Mouse (Mus musculus): Measurements from ENCODE around the gene Zc3h7b.
"Not testable (repeated sequence)": the region's sequence is repeated elsewhere in the genome, so short reads cannot be mapped to it uniquely, and the experiment has no call there.

Gene Zc3h7b

DNA sequence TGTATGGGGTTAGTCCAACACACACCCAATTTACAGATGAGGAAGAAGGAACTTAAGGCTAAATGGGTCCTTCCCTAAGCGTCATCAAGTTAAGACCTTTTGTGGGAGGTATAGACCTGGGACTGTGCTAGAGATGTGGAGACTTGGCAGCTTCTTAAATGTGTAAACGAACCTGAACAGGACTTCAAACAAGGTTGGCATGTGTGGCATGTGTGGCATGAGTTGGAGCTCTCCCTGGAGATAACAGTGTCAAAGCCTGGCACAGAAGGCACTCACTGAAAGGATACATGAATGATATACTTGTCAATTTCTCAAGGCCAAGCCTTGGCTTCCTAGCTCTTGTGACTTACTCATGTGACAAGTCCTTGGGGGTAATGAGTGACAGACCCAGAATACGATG is 5.6 kb upstream of the Zc3h7b start:
- no peak for DNase-seq (ENCODE audit: extremely low spot score)

GRCm38 (mm10) chr15:81739924-81740323 is 4.9 kb upstream of the Zc3h7b start:
- no peak for DNase-seq (ENCODE audit: extremely low spot score)

DNA sequence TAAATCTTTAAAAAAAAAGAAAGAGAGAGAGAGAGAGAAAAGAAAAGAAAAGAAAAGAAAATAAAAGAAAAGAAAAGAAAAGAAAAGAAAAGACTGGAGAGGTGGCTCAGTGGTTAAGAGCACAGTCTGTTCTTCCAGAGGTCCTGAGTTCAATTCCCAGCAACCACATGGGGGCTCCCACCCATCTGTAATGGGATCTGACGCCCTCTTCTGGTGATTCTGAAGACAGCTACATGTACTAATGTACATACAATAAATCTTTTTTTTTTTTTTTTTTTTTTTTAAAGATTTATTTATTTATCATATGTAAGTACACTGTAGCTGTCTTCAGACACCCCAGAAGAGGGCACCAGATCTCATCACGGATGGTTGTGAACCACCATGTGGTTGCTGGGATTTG is 2.5 kb upstream of the Zc3h7b start:
- not testable (repeated sequence) for DNase-seq (ENCODE audit: extremely low spot score)

DNA sequence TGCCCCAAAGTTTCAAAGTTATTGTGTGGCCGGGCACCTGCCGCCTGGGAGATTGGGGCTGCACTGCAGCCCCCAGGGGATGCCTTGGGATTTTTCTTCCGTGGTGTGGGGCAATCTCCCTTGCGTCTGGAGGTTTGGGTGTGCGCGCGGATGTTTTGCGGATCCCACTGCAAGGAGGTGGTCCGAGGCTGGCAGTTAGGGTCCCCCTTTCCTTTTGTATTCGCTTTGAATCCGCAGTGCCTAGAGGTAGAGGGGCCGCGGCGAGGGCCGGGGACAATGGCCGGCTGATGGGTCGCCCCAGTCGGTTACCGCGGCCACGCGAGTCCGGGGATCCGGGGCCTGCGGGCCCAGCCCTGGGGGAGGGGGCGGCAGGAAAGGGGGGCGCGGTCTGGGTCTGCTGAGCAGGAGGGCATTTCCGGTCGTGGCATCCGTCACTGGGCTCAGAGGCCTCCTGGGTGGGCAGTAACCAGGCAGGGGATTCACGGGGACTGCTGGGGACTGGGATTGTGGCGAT is 801 bp downstream of the Zc3h7b start:
- peak; percentile 82 for DNase-seq (ENCODE audit: extremely low spot score)

- no peak for DNase-seq (ENCODE audit: extremely low spot score)
Measured at GRCm38 (mm10) chr15:81749742-81750141, 4.9 kb downstream of the Zc3h7b start.

- DNase-seq (ENCODE audit: extremely low spot score), result no peak
Measured at GRCm38 (mm10) chr15:81753669-81754068, 8.8 kb downstream of the Zc3h7b start.

DNA sequence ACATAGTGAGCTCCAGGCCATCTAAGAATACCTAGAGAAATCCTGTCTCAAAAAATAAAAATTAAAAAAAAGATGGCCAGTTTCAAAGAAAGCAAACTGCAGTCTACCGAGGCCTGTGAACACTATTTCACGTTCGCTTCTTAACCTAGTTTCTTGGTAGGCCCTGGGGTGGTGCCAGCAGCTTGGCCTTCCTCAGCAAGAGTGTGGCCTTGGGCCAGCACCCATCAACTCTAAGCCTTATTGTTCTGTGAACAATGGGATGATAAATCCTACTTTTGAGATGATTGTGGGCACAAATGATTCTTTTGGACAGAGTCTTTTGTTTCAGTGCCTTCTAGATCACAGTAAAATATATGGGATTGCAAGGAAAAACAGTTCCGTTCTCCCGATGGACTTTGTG is 13.8 kb downstream of the Zc3h7b start:
- no peak for DNase-seq (ENCODE audit: extremely low spot score)

DNA sequence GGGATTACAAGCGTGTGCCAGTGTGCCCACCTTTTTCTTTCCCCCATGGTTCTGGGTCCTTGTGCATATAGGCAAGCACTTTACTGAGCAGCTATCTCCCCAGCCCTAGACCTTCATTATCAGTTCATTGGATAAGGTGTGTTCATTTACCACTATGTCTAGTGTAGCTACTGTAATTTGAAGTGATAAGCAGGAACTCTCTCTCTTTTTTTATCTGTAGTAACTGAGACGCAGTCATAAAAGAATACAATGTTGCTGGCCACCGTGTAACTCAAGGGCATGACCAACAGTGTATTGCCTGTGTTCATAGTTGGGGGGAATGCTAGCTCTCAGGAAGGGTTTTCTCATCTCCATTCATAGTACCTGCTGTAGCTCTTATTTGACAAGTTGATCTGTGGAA is 14.7 kb downstream of the Zc3h7b start:
- DNase-seq (ENCODE audit: extremely low spot score), result no peak

GRCm38 (mm10) chr15:81760361-81761079 is 15.7 kb downstream of the Zc3h7b start:
- DNase-seq (ENCODE audit: extremely low spot score), result no peak

GRCm38 (mm10) chr15:81761381-81761780 is 16.5 kb downstream of the Zc3h7b start:
- DNase-seq (ENCODE audit: extremely low spot score), result no peak

DNA sequence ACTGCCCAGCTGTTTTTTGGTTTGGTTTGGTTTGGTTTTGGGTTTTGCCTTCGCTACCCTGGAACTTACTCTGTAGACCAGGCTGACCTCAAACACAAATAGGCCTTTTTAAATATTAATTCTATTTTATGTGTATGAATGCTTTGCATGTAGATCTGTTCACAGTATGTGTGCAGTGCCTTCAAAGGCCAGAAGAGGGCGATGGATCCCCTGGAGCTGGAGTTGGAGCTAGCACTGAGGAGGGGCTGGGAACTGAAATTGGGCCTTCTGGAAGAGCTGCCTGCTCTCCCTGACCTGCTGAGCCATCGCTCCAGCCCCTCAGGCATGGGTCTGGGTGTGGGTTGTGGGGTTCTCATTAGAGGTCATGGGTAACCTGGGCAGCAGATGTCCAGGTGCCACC is 17.1 kb downstream of the Zc3h7b start:
- DNase-seq (ENCODE audit: extremely low spot score), result no peak

DNA sequence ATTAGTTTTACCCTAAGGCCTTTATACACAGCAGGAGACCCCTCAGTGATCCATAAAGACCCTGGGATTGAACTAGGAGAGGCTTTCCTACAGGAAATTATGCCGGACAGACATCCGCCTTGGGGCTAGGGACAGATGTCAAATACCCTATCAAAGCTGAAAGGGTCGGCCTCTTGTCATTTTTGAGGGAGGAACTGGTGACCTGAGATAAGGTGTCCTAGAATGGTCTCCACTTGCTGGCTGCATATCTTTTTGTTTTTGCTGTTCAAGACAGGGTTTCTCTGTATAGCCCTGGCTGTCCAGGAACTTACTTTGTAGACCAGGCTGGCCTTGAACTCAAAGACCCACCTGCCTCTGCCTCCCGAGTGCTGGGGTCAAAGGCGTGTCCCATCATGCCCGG is 19.7 kb downstream of the Zc3h7b start:
- no peak for DNase-seq (ENCODE audit: extremely low spot score)

GRCm38 (mm10) chr15:81765651-81766050 is 20.8 kb downstream of the Zc3h7b start:
- no peak for DNase-seq (ENCODE audit: extremely low spot score)

- no peak for DNase-seq (ENCODE audit: extremely low spot score)
Measured at GRCm38 (mm10) chr15:81766439-81766838, 21.6 kb downstream of the Zc3h7b start.

DNA sequence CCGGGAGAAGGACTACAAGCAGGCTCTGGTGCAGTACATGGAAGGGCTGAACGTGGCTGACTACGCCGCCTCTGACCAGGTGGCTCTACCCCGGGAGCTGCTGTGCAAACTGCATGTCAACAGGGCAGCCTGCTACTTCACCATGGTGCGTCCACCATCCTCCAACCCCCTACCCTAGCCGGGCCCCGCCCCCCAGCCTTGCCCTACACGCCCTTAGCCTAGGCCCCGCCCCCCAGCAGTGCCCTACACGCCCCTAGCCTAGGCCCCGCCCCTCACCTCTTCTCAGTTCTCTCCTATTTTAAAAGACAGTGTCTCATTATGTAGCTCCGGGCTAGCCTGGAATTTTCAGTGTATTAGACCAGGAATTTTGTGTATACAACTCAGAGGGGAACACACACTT is 24.2 kb downstream of the Zc3h7b start:
- DNase-seq (ENCODE audit: extremely low spot score), result peak; percentile 24

- DNase-seq (ENCODE audit: extremely low spot score), result no peak
Measured at GRCm38 (mm10) chr15:81772431-81773120, 27.7 kb downstream of the Zc3h7b start.

GRCm38 (mm10) chr15:81774505-81775171 is 29.8 kb downstream of the Zc3h7b start:
- DNase-seq (ENCODE audit: extremely low spot score), result no peak

- DNase-seq (ENCODE audit: extremely low spot score), result no peak
Measured at GRCm38 (mm10) chr15:81776631-81777422, 32.0 kb downstream of the Zc3h7b start.

DNA sequence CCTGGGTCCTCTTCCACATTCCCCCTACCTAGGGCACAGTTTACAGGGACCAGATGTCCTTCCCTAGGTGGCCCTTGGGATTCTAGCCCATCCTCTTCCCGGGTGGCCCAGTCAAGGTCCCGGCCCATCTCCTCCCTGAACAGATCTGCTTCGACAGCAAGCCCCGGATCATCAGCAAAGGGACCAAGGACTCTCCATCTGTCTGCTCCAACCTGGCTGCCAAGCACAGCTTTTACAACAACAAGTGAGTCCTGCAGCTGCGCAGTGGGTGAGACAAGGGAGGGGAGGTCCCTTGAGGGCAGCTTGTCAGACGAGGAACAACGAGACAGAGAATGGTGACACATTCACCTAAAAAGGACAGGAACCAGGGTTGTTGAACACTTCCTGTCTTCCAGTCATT is 37.0 kb downstream of the Zc3h7b start:
- no peak for DNase-seq (ENCODE audit: extremely low spot score)

GRCm38 (mm10) chr15:81784762-81785161 is 39.9 kb downstream of the Zc3h7b start:
- DNase-seq (ENCODE audit: extremely low spot score), result no peak

GRCm38 (mm10) chr15:81785701-81786100 is 40.8 kb downstream of the Zc3h7b start:
- no peak for DNase-seq (ENCODE audit: extremely low spot score)

DNA sequence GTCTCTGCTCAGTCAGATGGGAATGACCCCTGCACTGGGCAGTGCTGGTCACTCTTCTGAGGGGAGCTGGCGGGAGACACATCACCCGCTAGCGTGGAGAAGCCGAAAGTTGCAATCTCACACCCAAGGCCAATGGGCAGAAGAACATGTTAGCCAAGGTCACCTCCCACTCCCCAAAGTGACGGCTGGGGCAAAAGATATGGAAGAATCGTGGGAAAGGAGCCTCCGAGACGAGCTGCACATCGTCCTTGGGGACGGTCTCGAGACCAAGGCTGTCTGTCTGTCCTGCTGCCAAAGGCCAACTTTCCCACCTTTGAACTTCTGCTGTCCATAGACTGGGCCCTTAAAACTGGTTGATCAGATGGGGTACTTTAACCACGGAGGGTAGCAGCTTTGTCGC is 42.7 kb downstream of the Zc3h7b start:
- DNase-seq (ENCODE audit: extremely low spot score), result no peak

Data from embryo, embryonic 9.5 days (tissue).